Mouse (Mus musculus): Measurements from ENCODE around the gene Aftph.

GRCm38 (mm10) chr11:20639918-20640447, 101.4 kb downstream of the Aftph start:
- no peak for TF ChIP-seq CTCF (IDR thresholded peaks at IDR 0.05; ENCODE audit: control insufficient read depth, insufficient read depth, insufficient read length)
- no peak for TF ChIP-seq CEBPB (IDR thresholded peaks at IDR 0.05; ENCODE audit: low read depth)
- TF ChIP-seq MYOD1 (IDR thresholded peaks at IDR 0.05; ENCODE audit: control insufficient read depth, insufficient read length, low read depth), result no peak
